Mouse (Mus musculus) midbrain, embryonic 13.5 days (tissue): ENCODE measurements around the gene Cpne5. TPM values are rescaled to one million over a fixed set of nuclear protein-coding genes. Genes with fewer than 3 reads are reported as not detected.

Experiments
- ATAC-seq: fragments of 200-750 bp; cut with Nextera tagmentation; 2 replicates; pipeline ENCODE4 v1.8.0; 2017; ENCODE audit warnings: mild to moderate bottlenecking, moderate TSS enrichment, moderate library complexity
- H3K27ac ChIP-seq: fragments of 300-500 bp; sonication (generic); 2 replicates; pipeline ENCODE4 v1.5.1; 2015; ENCODE audit warnings: inconsistent platforms, mild to moderate bottlenecking, moderate library complexity
- H3K27me3 ChIP-seq: fragments of 300-500 bp; sonication (generic); 2 replicates; pipeline ENCODE4 v1.6.1; 2015; ENCODE audit warnings: mild to moderate bottlenecking, inconsistent platforms
- H3K36me3 ChIP-seq: fragments of 300-500 bp; sonication (generic); 2 replicates; pipeline ENCODE4 v1.6.1; 2015; ENCODE audit warnings: mild to moderate bottlenecking, inconsistent platforms
- H3K4me1 ChIP-seq: fragments of 300-500 bp; sonication (generic); replicated peaks from 2 replicates; pipeline ENCODE4 v1.6.1; 2015; ENCODE audit warnings: inconsistent platforms
- H3K4me2 ChIP-seq: fragments of 300-500 bp; sonication (generic); replicated peaks from 2 replicates; pipeline ENCODE4 v1.6.1; 2015; ENCODE audit warnings: moderate library complexity, mild to moderate bottlenecking, inconsistent platforms
- H3K4me3 ChIP-seq: fragments of 300-500 bp; sonication (generic); replicated peaks from 2 replicates; pipeline ENCODE4 v1.5.1; 2015; ENCODE audit warnings: mild to moderate bottlenecking, inconsistent platforms
- H3K9ac ChIP-seq: fragments of 300-500 bp; sonication (generic); replicated peaks from 2 replicates; pipeline ENCODE4 v1.6.1; 2015; ENCODE audit warnings: mild to moderate bottlenecking, inconsistent platforms
- H3K9me3 ChIP-seq: fragments of 300-500 bp; sonication (generic); 2 replicates; pipeline ENCODE4 v1.6.1; 2016; ENCODE audit warnings: mild to moderate bottlenecking, inconsistent platforms
- WGBS: fragments of 180-500 bp; shearing (Covaris S2); methylation state at CpG from one replicate; pipeline ENCODE4 v1.1.7; 2015; 5-methylcytosine and 5-hydroxymethylcytosine counted together
- polyA plus RNA-seq: library from polyadenylated mRNA; unstranded; fragments of >200 nt; fragmentation: Nextera tagmentation; extraction: Ambion mirVana; gene quantifications from 2 replicates; pipeline ENCODE4 v1.2.1, GENCODE M21; 2015

The Cpne5 gene
- polyA plus RNA-seq, 1 experiment from 2014 or later = 20.5 TPM

- WGBS = 14% methylated on average over 17 of the region's 17 CpGs
- no peak overlapping the region for H3K4me2 ChIP-seq
- H3K4me3 ChIP-seq = no peak overlapping the region
- ATAC-seq = 0 out of 2 replicates have a peak, but pooled peaks have one; percentile 18
- H3K27ac ChIP-seq = peak overlapping the region; percentile 91
- peaks cover 37% of the 10 kb centered on the region for H3K4me1 ChIP-seq
- H3K36me3 ChIP-seq = no peaks in the 10 kb centered on the region
- H3K27me3 ChIP-seq = no peaks in the 10 kb centered on the region
- H3K9me3 ChIP-seq = no peaks in the 10 kb centered on the region
- H3K9ac ChIP-seq = no peak overlapping the region
Measured at GRCm38 (mm10) chr17:29164469-29165111, 73.4 kb downstream of the Cpne5 start.

- no peak overlapping the region for H3K9ac ChIP-seq
- H3K36me3 ChIP-seq = no peaks in the 10 kb centered on the region
- H3K4me3 ChIP-seq = no peak overlapping the region
- no peaks in the 10 kb centered on the region for H3K27me3 ChIP-seq
- no peak overlapping the region for H3K27ac ChIP-seq
- WGBS = 96% methylated on average over 13 of the region's 13 CpGs
- ATAC-seq = no peak
- H3K4me1 ChIP-seq = peaks cover 33% of the 10 kb centered on the region
- no peak overlapping the region for H3K4me2 ChIP-seq
- no peaks in the 10 kb centered on the region for H3K9me3 ChIP-seq
Measured at GRCm38 (mm10) chr17:29162334-29162733, 75.6 kb downstream of the Cpne5 start.

- Histone ChIP-seq H3K9me3 (no peaks in the 10 kb centered on the region), H3K27me3 (no peaks in the 10 kb centered on the region), H3K36me3 (no peaks in the 10 kb centered on the region), H3K27ac (no peak overlapping the region), H3K4me3 (no peak overlapping the region), H3K4me1 (peaks cover 29% of the 10 kb centered on the region), H3K9ac (no peak overlapping the region), H3K4me2 (no peak overlapping the region)
- whole genome bisulfite sequencing = 91% methylated on average over 16 of the region's 16 CpGs
- no peak for ATAC-seq
Measured at GRCm38 (mm10) chr17:29159743-29160455, 78.1 kb downstream of the Cpne5 start.

GRCm38 (mm10) chr17:29159320-29159719 lies 78.6 kb downstream of the Cpne5 start:
- Histone ChIP-seq H3K27ac (no peak overlapping the region), H3K4me2 (no peak overlapping the region), H3K27me3 (no peaks in the 10 kb centered on the region), H3K36me3 (no peaks in the 10 kb centered on the region), H3K4me3 (no peak overlapping the region), H3K4me1 (peaks cover 24% of the 10 kb centered on the region), H3K9me3 (no peaks in the 10 kb centered on the region), H3K9ac (no peak overlapping the region)
- 86% methylated on average over 5 of the region's 5 CpGs for WGBS
- no peak for ATAC-seq

GRCm38 (mm10) chr17:29158899-29159298 lies 79.1 kb downstream of the Cpne5 start:
- no peak for ATAC-seq
- H3K4me1 ChIP-seq = peaks cover 20% of the 10 kb centered on the region
- H3K27ac ChIP-seq = no peak overlapping the region
- H3K4me2 ChIP-seq = no peak overlapping the region
- H3K9me3 ChIP-seq = no peaks in the 10 kb centered on the region
- H3K27me3 ChIP-seq = no peaks in the 10 kb centered on the region
- H3K36me3 ChIP-seq = no peaks in the 10 kb centered on the region
- H3K4me3 ChIP-seq = no peak overlapping the region
- WGBS = 95% methylated on average over 15 of the region's 15 CpGs
- no peak overlapping the region for H3K9ac ChIP-seq

GRCm38 (mm10) chr17:29156866-29157265 lies 81.1 kb downstream of the Cpne5 start:
- Histone ChIP-seq H3K9me3 (no peaks in the 10 kb centered on the region), H3K36me3 (no peaks in the 10 kb centered on the region), H3K9ac (no peak overlapping the region), H3K27ac (no peak overlapping the region), H3K27me3 (no peaks in the 10 kb centered on the region), H3K4me1 (peaks cover 20% of the 10 kb centered on the region), H3K4me3 (no peak overlapping the region), H3K4me2 (no peak overlapping the region)
- 91% methylated on average over 8 of the region's 8 CpGs for WGBS
- ATAC-seq = no peak

GRCm38 (mm10) chr17:29156396-29156795 lies 81.6 kb downstream of the Cpne5 start:
- H3K36me3 ChIP-seq = no peaks in the 10 kb centered on the region
- WGBS = 70% methylated on average over 16 of the region's 16 CpGs
- H3K9me3 ChIP-seq = no peaks in the 10 kb centered on the region
- 0 out of 2 replicates have a peak overlapping the region, but pooled peaks have one; percentile 26 for H3K27ac ChIP-seq
- peaks cover 20% of the 10 kb centered on the region for H3K4me1 ChIP-seq
- no peak overlapping the region for H3K4me3 ChIP-seq
- no peaks in the 10 kb centered on the region for H3K27me3 ChIP-seq
- no peak overlapping the region for H3K9ac ChIP-seq
- H3K4me2 ChIP-seq = no peak overlapping the region
- no peak for ATAC-seq

GRCm38 (mm10) chr17:29155355-29156135 lies 82.4 kb downstream of the Cpne5 start:
- Histone ChIP-seq H3K4me3 (no peak overlapping the region), H3K27me3 (no peaks in the 10 kb centered on the region), H3K4me1 (peaks cover 20% of the 10 kb centered on the region), H3K27ac (0 out of 2 replicates have a peak overlapping the region, but pooled peaks have one; percentile 26), H3K9me3 (no peaks in the 10 kb centered on the region), H3K4me2 (no peak overlapping the region), H3K36me3 (no peaks in the 10 kb centered on the region), H3K9ac (no peak overlapping the region)
- 49% methylated on average over 12 of the region's 12 CpGs for WGBS
- ATAC-seq = no peak

- Histone ChIP-seq H3K9me3 (no peaks in the 10 kb centered on the region), H3K27ac (no peak overlapping the region), H3K9ac (no peak overlapping the region), H3K4me1 (peaks cover 20% of the 10 kb centered on the region), H3K4me2 (no peak overlapping the region), H3K36me3 (no peaks in the 10 kb centered on the region), H3K27me3 (no peaks in the 10 kb centered on the region), H3K4me3 (no peak overlapping the region)
- ATAC-seq = no peak
- 88% methylated on average over 13 of the region's 13 CpGs for WGBS
Measured at GRCm38 (mm10) chr17:29154247-29154646, 83.7 kb downstream of the Cpne5 start.

GRCm38 (mm10) chr17:29152547-29152946 lies 85.4 kb downstream of the Cpne5 start:
- Histone ChIP-seq H3K27ac (no peak overlapping the region), H3K4me2 (no peak overlapping the region), H3K4me1 (peaks cover 20% of the 10 kb centered on the region), H3K9ac (no peak overlapping the region), H3K36me3 (no peaks in the 10 kb centered on the region), H3K27me3 (no peaks in the 10 kb centered on the region), H3K9me3 (no peaks in the 10 kb centered on the region), H3K4me3 (no peak overlapping the region)
- no peak for ATAC-seq
- WGBS = 82% methylated on average over 5 of the region's 5 CpGs

- H3K9ac ChIP-seq = no peak overlapping the region
- 69% methylated on average over 7 of the region's 7 CpGs for WGBS
- H3K27ac ChIP-seq = no peak overlapping the region
- no peak overlapping the region for H3K4me3 ChIP-seq
- no peaks in the 10 kb centered on the region for H3K36me3 ChIP-seq
- H3K4me1 ChIP-seq = no peaks in the 10 kb centered on the region
- no peak overlapping the region for H3K4me2 ChIP-seq
- H3K27me3 ChIP-seq = no peaks in the 10 kb centered on the region
- 0 out of 2 replicates have a peak, but pooled peaks have one; percentile 34 for ATAC-seq
- no peaks in the 10 kb centered on the region for H3K9me3 ChIP-seq
Measured at GRCm38 (mm10) chr17:29149766-29150165, 88.2 kb downstream of the Cpne5 start.

GRCm38 (mm10) chr17:29147773-29148172 lies 90.2 kb downstream of the Cpne5 start:
- Histone ChIP-seq H3K4me3 (no peak overlapping the region), H3K4me1 (no peaks in the 10 kb centered on the region), H3K27me3 (no peaks in the 10 kb centered on the region), H3K27ac (no peak overlapping the region), H3K4me2 (no peak overlapping the region), H3K9me3 (no peaks in the 10 kb centered on the region), H3K36me3 (no peaks in the 10 kb centered on the region), H3K9ac (no peak overlapping the region)
- 81% methylated on average over 6 of the region's 6 CpGs for WGBS
- no peak for ATAC-seq
